8 mouse cellular contexts compared by ENCODE assay signal in the genomic region with DNA sequence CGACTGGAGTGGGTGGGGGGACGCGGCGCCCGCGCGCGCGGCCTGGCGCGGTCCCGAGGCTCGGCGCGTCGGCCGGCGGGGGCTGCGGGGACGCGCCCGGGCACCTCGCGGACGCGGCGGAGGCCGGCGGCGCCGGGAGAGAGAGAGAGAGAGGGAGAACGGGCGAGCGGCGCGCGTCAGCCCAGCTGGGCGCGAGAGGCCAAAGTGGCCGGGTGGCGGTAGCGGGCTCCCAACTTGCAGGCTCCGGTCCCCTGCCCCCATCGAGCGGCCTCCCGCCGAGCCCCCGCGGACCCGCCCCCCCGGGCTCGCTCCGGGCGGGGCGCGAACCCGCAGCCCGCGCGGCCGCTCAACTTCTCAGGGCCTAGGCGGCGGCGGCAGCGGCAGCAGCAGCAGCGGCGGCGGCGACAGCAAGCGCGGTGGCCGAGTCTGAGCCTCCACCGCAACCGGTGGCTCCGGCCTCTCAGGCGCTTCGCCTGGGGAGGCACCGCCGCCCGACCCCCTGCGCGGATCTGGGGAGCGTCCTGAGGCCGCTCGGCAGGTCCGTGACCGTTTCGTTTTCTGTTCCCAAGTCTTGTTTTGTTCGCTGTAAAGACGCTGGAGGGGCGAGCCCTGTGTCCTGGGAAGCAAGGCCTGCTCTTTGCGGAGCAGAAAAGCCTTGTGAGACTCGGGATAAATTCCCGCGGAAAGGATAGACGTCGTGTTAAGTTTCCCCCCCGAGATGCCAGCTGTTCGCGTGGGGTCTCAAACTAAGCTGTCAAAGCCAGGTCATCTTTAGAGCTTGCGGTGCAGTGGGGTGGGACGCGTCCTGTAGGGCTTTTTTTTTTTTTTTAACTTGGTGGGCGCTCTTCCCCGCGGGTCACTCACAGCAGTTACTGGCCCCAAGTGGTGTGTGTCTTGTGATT. TPM values are rescaled to one million over a fixed set of nuclear protein-coding genes. Genes with fewer than 3 reads are reported as not detected.
DNase-seq lines count a peak whose midpoint lies in the region; ATAC-seq and TF ChIP-seq lines count a peak whose summit lies in the region.

No protein-coding gene starts in this region.

- H3K4me1 ChIP-seq in intestine, embryonic 14.5 days (replicated peaks; ENCODE audit: control insufficient read depth, insufficient read depth, low read length) = peaks cover 8% of the 10 kb centered on the region
- H3K4me1 ChIP-seq in limb, embryonic 14.5 days (ENCODE audit: control insufficient read depth, insufficient read depth, low read length) = peaks cover 5% of the 10 kb centered on the region
- peaks cover 16% of the 10 kb centered on the region for H3K4me1 ChIP-seq in midbrain, embryonic 13.5 days (replicated peaks)

- under 1% methylated on average over 94 of the region's 106 CpGs for WGBS in intestine, embryonic 14.5 days
- WGBS in limb, embryonic 14.5 days = under 1% methylated on average over 48 of the region's 106 CpGs
- under 1% methylated on average over 97 of the region's 106 CpGs for WGBS in midbrain, embryonic 13.5 days

- H3K4me2 ChIP-seq in intestine, embryonic 14.5 days (ENCODE audit: low read length) = peak overlapping the region; percentile 69
- H3K4me2 ChIP-seq in limb, embryonic 14.5 days (replicated peaks; ENCODE audit: low read depth, low read length, severe bottlenecking) = peak overlapping the region; percentile 86
- H3K4me2 ChIP-seq in midbrain, embryonic 13.5 days (replicated peaks) = peak overlapping the region; percentile 74

- peak; percentile 25 to 57 for DNase-seq in urinary bladder, adult 18-20 months (ENCODE audit: low spot score in 2 of 2)
- DNase-seq in urinary bladder, postnatal 10 days (ENCODE audit: low spot score) = no peak
- peak; percentile 84 for DNase-seq in embryo, embryonic 11 days
- peak; percentile 40 to 57 for DNase-seq in gastrocnemius, postnatal 36 days
- DNase-seq in intestine, embryonic 14.5 days (ENCODE audit: low spot score) = peak; percentile 83
- peak; percentile 40 for DNase-seq in limb, embryonic 14.5 days (ENCODE audit: low spot score)
- DNase-seq in spleen, postnatal 14 days (ENCODE audit: low spot score in 2 of 2) = peak; percentile 33 to 44

- ATAC-seq in intestine, embryonic 14.5 days (replicated peaks; ENCODE audit: low FRiP score, low TSS enrichment, low read depth) = peak; percentile 56; the same call in 1 of the 2 replicates
- peak; percentile 64; the same call in 1 of the 2 replicates for ATAC-seq in limb, embryonic 14.5 days (ENCODE audit: low FRiP score, low read depth)
- ATAC-seq in midbrain, embryonic 13.5 days = peak; percentile 65

- no peaks in the 10 kb centered on the region for H3K36me3 ChIP-seq in intestine, embryonic 14.5 days (ENCODE audit: control insufficient read depth, insufficient read depth, low read length)
- no peaks in the 10 kb centered on the region for H3K36me3 ChIP-seq in limb, embryonic 14.5 days (ENCODE audit: control insufficient read depth, insufficient read depth, low read length)
- H3K36me3 ChIP-seq in midbrain, embryonic 13.5 days = no peaks in the 10 kb centered on the region

- H3K9me3 ChIP-seq in intestine, embryonic 14.5 days (ENCODE audit: control insufficient read depth, low read length) = no peaks in the 10 kb centered on the region
- no peaks in the 10 kb centered on the region for H3K9me3 ChIP-seq in limb, embryonic 14.5 days (ENCODE audit: control insufficient read depth, low read length)
- no peaks in the 10 kb centered on the region for H3K9me3 ChIP-seq in midbrain, embryonic 13.5 days

- H3K27me3 ChIP-seq in intestine, embryonic 14.5 days (replicated peaks; ENCODE audit: control insufficient read depth, insufficient read depth, low read length) = peaks cover 15% of the 10 kb centered on the region
- H3K27me3 ChIP-seq in limb, embryonic 14.5 days (ENCODE audit: control insufficient read depth, insufficient read depth, low read length) = no peaks in the 10 kb centered on the region
- no peaks in the 10 kb centered on the region for H3K27me3 ChIP-seq in midbrain, embryonic 13.5 days

- H3K9ac ChIP-seq in intestine, embryonic 14.5 days (ENCODE audit: low read length) = peak overlapping the region; percentile 80
- H3K9ac ChIP-seq in limb, embryonic 14.5 days (ENCODE audit: low read depth, low read length, severe bottlenecking) = peak overlapping the region; percentile 93
- H3K9ac ChIP-seq in midbrain, embryonic 13.5 days (replicated peaks) = peak overlapping the region; percentile 93

- intact Hi-C loops in gastrocnemius, postnatal 36 days (cut with DNase I) = loop anchor here (5.0 kb wide), 1 partner anchor 151 kb away; no protein-coding TSS in a partner anchor

- TF ChIP-seq POLR2A in limb, embryonic 14.5 days (IDR thresholded peaks at IDR 0.05; ENCODE audit: borderline replicate concordance, extremely low read depth, insufficient read depth, insufficient read length) = no peak

- H3K27ac ChIP-seq in intestine, embryonic 14.5 days (ENCODE audit: low read depth) = peak overlapping the region; percentile 89
- peak overlapping the region; percentile 89 for H3K27ac ChIP-seq in limb, embryonic 14.5 days (replicated peaks; ENCODE audit: low read depth, low read length)
- H3K27ac ChIP-seq in midbrain, embryonic 13.5 days = peak overlapping the region; percentile 95

- H3K4me3 ChIP-seq in intestine, embryonic 14.5 days (ENCODE audit: low read depth, low read length) = peak overlapping the region; percentile 73
- peak overlapping the region; percentile 86 for H3K4me3 ChIP-seq in limb, embryonic 14.5 days (replicated peaks; ENCODE audit: low read length)
- peak overlapping the region; percentile 95 for H3K4me3 ChIP-seq in midbrain, embryonic 13.5 days (replicated peaks)

RNA-seq across cellular contexts. Expression of a gene that starts 1.7 kb away (rescaled TPM):
- 1 to 10 TPM; 5.9 to 8.5 TPM for total RNA-seq in gastrocnemius, postnatal 36 days (2021)
- polyA plus RNA-seq in intestine, embryonic 14.5 days (2014; fragmentation: Nextera tagmentation; extraction: Ambion mirVana) = 12.6 and 14.9 TPM in 2 replicates
- 6.5 and 7.7 TPM in 2 replicates for polyA plus RNA-seq in limb, embryonic 14.5 days (2012; rRNA removed)
- polyA plus RNA-seq in limb, embryonic 14.5 days (2014; fragmentation: Nextera tagmentation; extraction: Ambion mirVana) = 14.0 and 16.5 TPM in 2 replicates
- polyA plus RNA-seq in midbrain, embryonic 13.5 days (2015; fragmentation: Nextera tagmentation; extraction: Ambion mirVana) = 21.2 and 21.5 TPM in 2 replicates
